Mouse (Mus musculus): ENCODE measurements around the gene Gsta4.

GRCm38 (mm10) chr9:78191736-78192135 is 9.2 kb downstream of the Gsta4 start:
- TF ChIP-seq POLR2A (IDR thresholded peaks at IDR 0.05; ENCODE audit: extremely low read depth, insufficient read depth, low read length): peak; percentile 57; the same call in 1 of the 2 replicates
- TF ChIP-seq CTCF (IDR thresholded peaks at IDR 0.05; ENCODE audit: extremely low read depth, insufficient read depth, low read length): no peak

All from cortical plate, adult 2 months (tissue).